Mouse (Mus musculus) forebrain, embryonic 10.5 days (tissue): Measurements from ENCODE around the gene Map4k1. TPM values are rescaled to one million over a fixed set of nuclear protein-coding genes. Genes with fewer than 3 reads are reported as not detected.

Source experiments
- DNase-seq: peaks from one replicate; pipeline ENCODE4 v3.0.0-alpha.2; 2017; ENCODE audit warnings: low spot score; ENCODE audit errors: extremely low spot score
- H3K27ac ChIP-seq: fragments of 300-500 bp; sonication (generic); 2 replicates; pipeline ENCODE4 v1.5.1; 2016; ENCODE audit warnings: mild to moderate bottlenecking
- H3K27me3 ChIP-seq: fragments of 300-500 bp; sonication (generic); 2 replicates; pipeline ENCODE4 v1.6.1; 2016; ENCODE audit warnings: mild to moderate bottlenecking; ENCODE audit not compliant: poor library complexity, severe bottlenecking
- H3K36me3 ChIP-seq: fragments of 300-500 bp; sonication (generic); replicated peaks from 2 replicates; pipeline ENCODE4 v1.6.1; 2016; ENCODE audit warnings: mild to moderate bottlenecking, moderate library complexity
- H3K4me1 ChIP-seq: fragments of 300-500 bp; sonication (generic); 2 replicates; pipeline ENCODE4 v1.6.1; 2016
- H3K4me3 ChIP-seq: fragments of 300-500 bp; sonication (generic); 2 replicates; pipeline ENCODE4 v1.5.1; 2016; ENCODE audit warnings: mild to moderate bottlenecking, moderate library complexity
- H3K9me3 ChIP-seq: fragments of 300-500 bp; sonication (generic); 2 replicates; pipeline ENCODE4 v1.6.1; 2016; ENCODE audit warnings: mild to moderate bottlenecking, moderate library complexity
- WGBS: fragments of 180-500 bp; shearing (Covaris S2); methylation state at CpG from one replicate; pipeline ENCODE4 v1.1.7; 2016; 5-methylcytosine and 5-hydroxymethylcytosine counted together
- microRNA-seq: library from miRNA; unstranded; fragments of <30 nt; microRNA quantifications from one replicate; pipeline ENCODE4, GENCODE M21; 2017
- polyA plus RNA-seq: library from polyadenylated mRNA; unstranded; fragments of >200 nt; fragmentation: Nextera tagmentation; extraction: Ambion mirVana; gene quantifications from 2 replicates; pipeline ENCODE4 v1.2.1, GENCODE M21; 2016

The Map4k1 gene
- polyA plus RNA-seq, 1 experiment from 2014 or later, result 13.4 TPM

DNA sequence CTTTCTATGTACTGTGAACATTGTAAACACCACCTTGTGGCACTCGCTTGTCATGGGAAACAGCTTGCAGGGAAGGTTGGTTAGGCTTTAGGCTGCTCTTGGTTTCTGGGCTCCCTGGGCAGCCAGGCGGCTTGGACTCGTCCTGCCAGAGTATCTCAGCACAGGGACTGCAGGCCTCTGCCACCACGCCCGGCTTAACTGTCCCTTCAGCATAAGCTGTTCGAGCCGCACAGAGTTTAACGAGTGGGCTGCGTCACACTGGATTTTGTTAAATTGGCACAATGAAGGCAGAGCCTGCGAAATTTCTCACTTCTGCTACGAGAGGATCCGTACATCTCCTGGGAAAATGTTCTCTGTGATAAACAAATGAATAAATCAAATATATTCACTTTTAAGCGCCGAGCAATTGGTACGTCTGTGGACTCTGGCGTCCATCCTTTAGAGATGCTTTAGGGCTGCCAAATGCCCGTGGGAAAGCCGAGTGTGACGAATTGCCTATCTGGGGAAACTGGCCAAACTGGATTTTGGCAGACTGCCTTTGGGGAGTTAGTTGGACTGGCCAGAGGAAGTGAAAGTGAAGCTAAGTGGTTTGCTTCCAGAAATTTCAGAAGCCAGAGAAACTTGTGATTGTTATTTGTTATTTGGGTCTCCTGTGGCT, 61.3 kb downstream of the Map4k1 start:
- no peak for DNase-seq
- peaks cover 50% of the 10 kb centered on the region for H3K4me1 ChIP-seq
- H3K27ac ChIP-seq, result 0 out of 2 replicates have a peak overlapping the region, but pooled peaks have one; percentile 32
- 81% methylated on average over 19 of the region's 19 CpGs for WGBS
- H3K4me3 ChIP-seq, result 0 out of 2 replicates have a peak overlapping the region, but pooled peaks have one; percentile 17
- no peaks in the 10 kb centered on the region; the same call in none of the 2 replicates for H3K9me3 ChIP-seq
- peaks cover 13% of the 10 kb centered on the region; the same call in 1 of the 2 replicates for H3K27me3 ChIP-seq
- H3K36me3 ChIP-seq, result 0 out of 2 replicates have a peak, but pooled peaks cover 3% of the 10 kb centered on the region

DNA sequence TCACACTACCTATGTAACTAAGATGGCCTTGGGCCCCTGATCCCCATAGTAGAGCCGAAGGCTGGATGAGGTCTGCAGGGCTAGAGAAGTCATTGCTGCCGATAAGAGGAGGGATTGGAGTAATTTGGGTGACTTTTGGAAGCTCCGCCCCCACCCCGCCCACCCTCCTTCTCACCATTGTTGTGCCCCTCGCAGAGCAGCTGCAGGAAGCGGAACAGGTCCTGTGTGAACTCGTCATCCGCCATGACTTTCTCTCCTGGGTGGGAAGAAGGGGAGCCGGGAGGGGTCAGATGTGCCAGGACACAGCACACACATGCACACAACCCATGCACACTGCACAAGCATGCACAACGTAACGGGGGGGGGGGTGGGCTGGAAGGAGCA, 61.8 kb downstream of the Map4k1 start:
- WGBS, result 47% methylated on average over 11 of the region's 11 CpGs
- no peak overlapping the region for H3K27ac ChIP-seq
- H3K4me3 ChIP-seq, result peak overlapping the region; percentile 17; the same call in 1 of the 2 replicates
- H3K9me3 ChIP-seq, result no peaks in the 10 kb centered on the region; the same call in none of the 2 replicates
- H3K36me3 ChIP-seq, result 0 out of 2 replicates have a peak, but pooled peaks cover 3% of the 10 kb centered on the region
- H3K27me3 ChIP-seq, result peaks cover 13% of the 10 kb centered on the region; the same call in 1 of the 2 replicates
- H3K4me1 ChIP-seq, result peaks cover 50% of the 10 kb centered on the region
- DNase-seq, result no peak

DNA sequence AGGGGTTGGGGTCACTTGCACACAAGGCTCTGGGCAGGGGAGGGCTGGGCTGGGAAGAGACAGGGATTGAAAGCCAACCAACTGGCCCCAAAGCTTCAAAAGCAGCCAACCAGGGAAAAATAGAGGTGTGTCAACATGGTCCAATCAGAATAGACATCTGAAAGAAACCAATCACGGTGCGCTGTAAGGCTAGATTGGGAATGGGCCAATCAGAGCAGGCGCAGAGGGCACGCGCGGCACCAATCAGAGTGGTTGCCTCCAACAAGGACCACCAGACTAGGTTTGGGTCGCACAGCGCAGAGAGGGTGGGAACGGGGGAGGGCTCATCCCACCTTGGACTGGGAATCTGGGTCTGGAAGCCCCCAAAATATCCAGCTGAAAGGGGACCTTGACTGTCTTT, 62.5 kb downstream of the Map4k1 start:
- peaks cover 13% of the 10 kb centered on the region; the same call in 1 of the 2 replicates for H3K27me3 ChIP-seq
- DNase-seq, result no peak
- peak overlapping the region; percentile 17; the same call in 1 of the 2 replicates for H3K4me3 ChIP-seq
- H3K36me3 ChIP-seq, result 0 out of 2 replicates have a peak, but pooled peaks cover 3% of the 10 kb centered on the region
- no peak overlapping the region for H3K27ac ChIP-seq
- no peaks in the 10 kb centered on the region; the same call in none of the 2 replicates for H3K9me3 ChIP-seq
- WGBS, result 47% methylated on average over 9 of the region's 9 CpGs
- peaks cover 50% of the 10 kb centered on the region for H3K4me1 ChIP-seq

DNA sequence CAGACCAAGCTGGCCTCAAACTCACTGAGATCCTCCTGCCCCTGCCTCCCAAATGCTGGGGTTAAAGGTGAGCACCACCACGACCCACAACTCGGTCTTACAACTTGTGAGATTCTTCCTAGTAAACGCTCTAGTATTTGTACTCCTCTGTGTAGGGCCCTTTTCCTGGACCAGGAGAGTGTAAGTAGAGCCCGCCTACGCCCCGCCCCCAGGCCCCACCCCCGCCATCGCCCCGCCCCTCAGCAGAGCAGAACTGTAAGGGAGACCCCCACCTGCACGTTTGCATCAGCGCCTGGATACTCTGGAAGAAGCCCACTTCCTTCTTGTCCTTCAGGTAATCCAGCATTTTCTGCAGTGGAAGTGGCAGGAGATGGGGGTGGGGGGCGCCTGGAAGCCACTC, 64.7 kb downstream of the Map4k1 start:
- WGBS, result 7% methylated on average over 12 of the region's 12 CpGs
- Histone ChIP-seq H3K4me3 (peak overlapping the region; percentile 18; the same call in 1 of the 2 replicates), H3K27ac (no peak overlapping the region), H3K36me3 (0 out of 2 replicates have a peak, but pooled peaks cover 3% of the 10 kb centered on the region), H3K27me3 (peaks cover 18% of the 10 kb centered on the region; the same call in 1 of the 2 replicates), H3K4me1 (peaks cover 36% of the 10 kb centered on the region), H3K9me3 (peaks cover 3% of the 10 kb centered on the region; the same call in 1 of the 2 replicates)
- DNase-seq, result no peak

DNA sequence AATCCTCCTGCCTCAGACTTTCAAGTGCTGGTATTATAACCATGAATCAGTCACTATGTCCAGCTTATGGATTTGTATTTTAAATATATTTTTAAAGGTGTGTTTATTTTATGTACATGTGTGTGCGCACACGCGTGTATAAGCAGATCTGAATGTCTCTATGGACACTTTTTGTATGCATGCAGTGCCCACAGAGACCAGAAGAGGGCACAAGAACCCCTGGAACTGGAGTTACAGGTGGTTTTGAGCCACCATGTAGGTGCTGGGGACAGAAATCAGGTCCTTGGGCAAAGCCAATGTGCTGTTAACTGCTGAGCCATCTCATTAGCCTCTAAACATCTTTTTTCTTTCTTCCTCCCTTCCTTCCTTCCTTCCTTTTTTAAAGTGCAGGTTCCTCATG, 66.2 kb downstream of the Map4k1 start:
- 79% methylated on average over 3 of the region's 3 CpGs for WGBS
- DNase-seq, result no peak
- Histone ChIP-seq H3K27ac (no peak overlapping the region), H3K4me1 (peaks cover 37% of the 10 kb centered on the region), H3K9me3 (peaks cover 3% of the 10 kb centered on the region; the same call in 1 of the 2 replicates), H3K27me3 (peaks cover 32% of the 10 kb centered on the region), H3K36me3 (no peaks in the 10 kb centered on the region), H3K4me3 (no peak overlapping the region)

DNA sequence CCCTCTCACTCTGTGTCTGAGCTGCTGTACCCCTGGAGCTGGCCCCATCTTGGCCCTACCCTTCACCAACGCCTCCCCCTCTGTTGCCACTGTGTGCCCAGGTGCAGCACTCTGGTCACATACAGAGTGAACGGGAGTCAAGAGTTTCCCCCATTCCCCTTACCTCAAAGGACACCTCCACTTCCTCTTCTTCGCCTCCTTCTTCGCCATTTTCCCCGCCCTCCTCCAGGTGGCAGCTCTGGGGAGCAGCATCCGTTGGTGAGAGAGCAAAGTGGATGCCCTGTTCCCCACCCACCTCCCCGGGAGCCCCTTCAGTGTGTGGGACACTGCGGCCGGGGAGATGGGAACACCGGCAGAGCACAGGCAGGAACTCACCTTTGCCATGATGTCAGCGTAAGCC, 66.8 kb downstream of the Map4k1 start:
- no peak overlapping the region for H3K4me3 ChIP-seq
- no peaks in the 10 kb centered on the region for H3K36me3 ChIP-seq
- 83% methylated on average over 11 of the region's 11 CpGs for WGBS
- H3K4me1 ChIP-seq, result peaks cover 33% of the 10 kb centered on the region
- H3K27me3 ChIP-seq, result peaks cover 38% of the 10 kb centered on the region
- DNase-seq, result no peak
- H3K9me3 ChIP-seq, result peaks cover 3% of the 10 kb centered on the region; the same call in 1 of the 2 replicates
- no peak overlapping the region for H3K27ac ChIP-seq

DNA sequence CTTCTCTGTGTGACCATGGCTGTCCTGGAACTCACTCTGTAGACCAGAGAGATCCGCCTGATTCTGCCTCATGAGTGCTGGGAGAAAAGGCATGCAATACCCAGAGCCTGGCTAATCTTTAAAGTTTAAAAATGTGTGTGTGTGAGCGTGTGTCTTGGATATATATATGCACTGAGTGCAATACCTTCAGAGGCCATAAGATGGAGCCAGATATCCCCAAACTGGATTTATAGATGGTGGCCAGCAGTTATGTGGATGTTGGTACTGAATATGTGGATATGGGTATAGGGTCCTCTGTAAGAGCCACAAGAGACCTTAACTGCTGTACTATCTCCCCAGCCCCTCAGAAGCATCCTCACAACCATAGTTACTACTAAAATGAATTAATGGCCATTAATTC, 68.9 kb downstream of the Map4k1 start:
- peaks cover 47% of the 10 kb centered on the region for H3K27me3 ChIP-seq
- no peak overlapping the region for H3K4me3 ChIP-seq
- H3K4me1 ChIP-seq, result peaks cover 14% of the 10 kb centered on the region
- H3K9me3 ChIP-seq, result peaks cover 3% of the 10 kb centered on the region; the same call in 1 of the 2 replicates
- DNase-seq, result no peak
- H3K27ac ChIP-seq, result no peak overlapping the region
- H3K36me3 ChIP-seq, result no peaks in the 10 kb centered on the region
- 48% methylated on average over 2 of the region's 2 CpGs for WGBS

DNA sequence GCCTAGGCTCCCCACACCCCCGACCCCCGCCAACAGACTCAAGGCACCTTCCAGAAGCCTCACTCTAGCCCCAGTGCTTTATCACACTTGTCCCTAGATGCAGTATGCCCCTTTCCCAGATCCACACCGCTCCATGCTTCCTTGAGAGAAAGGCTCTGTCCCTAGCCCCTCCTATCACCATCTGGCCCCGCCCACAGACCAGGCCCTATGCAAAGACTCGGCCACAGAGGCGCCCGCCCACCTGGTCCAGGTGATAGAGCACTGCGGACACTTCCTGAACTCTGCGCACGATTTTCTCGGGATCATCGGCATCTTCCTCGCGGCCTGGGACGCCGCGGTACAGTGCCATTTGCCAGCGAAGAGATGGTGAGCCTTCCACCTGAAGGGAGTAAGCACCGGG, 71.0 kb downstream of the Map4k1 start:
- no peak for DNase-seq
- peak overlapping the region; percentile 26 for H3K4me3 ChIP-seq
- peaks cover 65% of the 10 kb centered on the region for H3K27me3 ChIP-seq
- peaks cover 6% of the 10 kb centered on the region for H3K4me1 ChIP-seq
- no peaks in the 10 kb centered on the region for H3K36me3 ChIP-seq
- H3K9me3 ChIP-seq, result peaks cover 3% of the 10 kb centered on the region; the same call in 1 of the 2 replicates
- no peak overlapping the region for H3K27ac ChIP-seq
- WGBS, result 5% methylated on average over 19 of the region's 19 CpGs

Small RNA genes lying within 50 kb of the gene (microRNA-seq; reads per million reads assigned to microRNA genes)
- not detected for gene Gm44408

Other genes starting within 250 kb of the Map4k1 start
- gene Mrps12, start 240.2 kb upstream of the Map4k1 start, polyA plus RNA-seq, result 156 and 161 TPM in 2 replicates
- 40.7 and 43.4 TPM in 2 replicates for gene Sars2, start 240.1 kb upstream of the Map4k1 start, polyA plus RNA-seq
- not detected in 2 replicates for gene Ccer2, start 225.9 kb upstream of the Map4k1 start, polyA plus RNA-seq
- 60.8 and 63.5 TPM in 2 replicates for gene Sirt2, start 215.3 kb upstream of the Map4k1 start, polyA plus RNA-seq
- gene Nfkbib, start 214.5 kb upstream of the Map4k1 start, polyA plus RNA-seq, result 56.6 and 57.6 TPM in 2 replicates
- 3.4 and 3.8 TPM in 2 replicates for gene Rinl, start 193.1 kb upstream of the Map4k1 start, polyA plus RNA-seq
- 325 and 336 TPM in 2 replicates for gene Hnrnpl, start 173.5 kb upstream of the Map4k1 start, polyA plus RNA-seq
- gene Ech1, start 156.8 kb upstream of the Map4k1 start, polyA plus RNA-seq, result 68.5 and 72.0 TPM in 2 replicates
- 2.9 and 3.1 TPM in 2 replicates for gene Lgals4, start 148.2 kb upstream of the Map4k1 start, polyA plus RNA-seq
- gene Lgals7, start 118.2 kb upstream of the Map4k1 start, polyA plus RNA-seq, result 0.26 and 0.42 TPM in 2 replicates
- 0.21 and 0.43 TPM in 2 replicates for gene Capn12, start 100.6 kb upstream of the Map4k1 start, polyA plus RNA-seq
- 235 and 255 TPM in 2 replicates for gene Actn4, start 19.7 kb upstream of the Map4k1 start, polyA plus RNA-seq
- gene Eif3k, start 186 bp upstream of the Map4k1 start, polyA plus RNA-seq, result 415 and 425 TPM in 2 replicates
- gene Ryr1, start 143.1 kb downstream of the Map4k1 start, polyA plus RNA-seq, result 1.0 and 1.2 TPM in 2 replicates
- 0.58 and 0.88 TPM in 2 replicates for gene Rasgrp4, start 152.8 kb downstream of the Map4k1 start, polyA plus RNA-seq
- gene Fam98c, start 174.2 kb downstream of the Map4k1 start, polyA plus RNA-seq, result 11.5 and 11.7 TPM in 2 replicates
- 0.69 and 1.1 TPM in 2 replicates for gene Ggn, start 188.2 kb downstream of the Map4k1 start, polyA plus RNA-seq
- 4.4 and 5.4 TPM in 2 replicates for gene Spred3, start 188.4 kb downstream of the Map4k1 start, polyA plus RNA-seq
- gene Psmd8, start 198.7 kb downstream of the Map4k1 start, polyA plus RNA-seq, result 290 and 304 TPM in 2 replicates
- gene Catsperg1, start 232.0 kb downstream of the Map4k1 start, polyA plus RNA-seq, result 0.33 and 0.38 TPM in 2 replicates